Mouse (Mus musculus): ENCODE measurements around the gene Gm28576. TPM values are rescaled to one million over a fixed set of nuclear protein-coding genes. Genes with fewer than 3 reads are reported as not detected.
"Not testable (repeated sequence)": the region's sequence is repeated elsewhere in the genome, so short reads cannot be mapped to it uniquely, and the experiment has no call there.

Gm28576 gene
- not detected in 2 replicates for polyA plus RNA-seq (2012; rRNA removed)

DNA sequence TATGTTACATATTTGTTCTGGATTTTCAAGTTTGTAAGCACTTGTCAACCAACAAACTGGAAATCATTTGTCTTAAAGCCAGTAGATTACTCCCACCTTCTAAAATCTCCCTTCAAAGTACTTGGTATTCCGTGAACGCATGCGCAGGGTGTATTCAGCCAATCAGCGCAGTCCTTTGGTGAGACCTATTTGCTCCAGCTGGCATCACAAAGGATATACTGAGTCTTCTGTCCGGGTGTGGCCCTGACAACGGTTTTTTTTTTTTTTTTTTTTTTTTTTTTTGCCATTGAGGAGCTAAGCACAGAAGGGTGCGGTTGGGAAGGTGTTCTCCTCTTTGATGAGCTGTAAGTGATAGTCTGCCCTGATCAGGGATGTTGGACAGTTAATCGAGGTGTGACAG is at the start of gene Gm28576:
TSS of gene Gm28576 (plus strand) at position 301 of the 400 bp plus-strand sequence.
- not testable (repeated sequence) for H3K4me3 ChIP-seq (ENCODE audit: insufficient read depth, low read length); H3K27ac ChIP-seq (ENCODE audit: insufficient read depth, low read length); H3K4me1 ChIP-seq (ENCODE audit: control insufficient read depth, insufficient read depth, low read length)

Other genes starting within 250 kb of the Gm28576 start
- gene Gm20826, start 84.5 kb upstream of the Gm28576 start, polyA plus RNA-seq (2012; rRNA removed), result not detected in 2 replicates

Measured in cortical plate, adult 2 months (tissue).